Mouse (Mus musculus) spleen, postnatal 10 days (tissue): Measurements from ENCODE around the gene Sh3gl2.

Source experiments
- DNase-seq, 2 experiments: peaks; one replicate each; pipeline ENCODE4 v3.0.0; 2021 to 2022; ENCODE audit warnings: low spot score in 2 of 2

Sh3gl2 gene

DNA sequence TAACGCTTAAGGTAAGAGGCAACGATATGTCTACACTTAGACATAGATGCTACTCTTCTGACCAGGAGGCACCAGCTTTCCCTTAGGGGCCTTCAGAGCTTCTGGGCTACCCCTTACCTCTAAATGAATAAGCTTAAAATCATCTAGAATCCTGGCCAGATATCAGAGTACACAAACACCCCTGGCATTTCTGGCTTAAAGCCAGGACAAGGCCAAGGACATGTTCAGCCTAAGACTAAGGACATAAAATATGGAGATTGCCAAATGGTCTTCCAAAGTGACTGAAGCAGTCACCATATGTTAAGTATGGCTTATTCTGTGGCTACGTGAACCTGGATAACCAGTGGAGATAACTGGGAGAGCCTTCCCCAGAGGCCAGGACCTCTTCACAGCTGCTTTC, 211.5 kb downstream of the Sh3gl2 start:
- no peak for DNase-seq

DNA sequence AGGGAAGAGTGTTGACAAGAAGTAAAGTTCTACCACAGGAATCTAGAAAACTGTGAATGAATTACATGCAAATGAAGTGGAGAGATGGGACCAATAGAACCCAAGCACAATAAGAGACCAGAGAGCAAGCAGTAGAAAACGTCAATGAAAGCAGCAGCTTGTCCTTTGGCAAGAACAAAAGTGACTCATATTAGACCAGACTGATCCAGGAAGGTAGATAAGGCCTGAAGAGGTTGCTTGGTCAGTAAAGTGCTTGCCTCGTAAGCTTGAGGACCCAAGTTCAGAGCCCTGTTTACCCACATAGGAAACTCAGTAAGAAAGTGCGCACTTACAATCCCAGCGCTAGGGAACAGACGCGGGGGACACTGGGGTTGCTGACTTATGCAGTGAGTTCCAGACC, 215.5 kb downstream of the Sh3gl2 start:
- no peak for DNase-seq

GRCm38 (mm10) chr4:85426211-85426610, 221.3 kb downstream of the Sh3gl2 start:
- DNase-seq, result no peak

- no peak for DNase-seq
These were observed 227.9 kb downstream of the Sh3gl2 start for GRCm38 (mm10) chr4:85432786-85433185.

DNA sequence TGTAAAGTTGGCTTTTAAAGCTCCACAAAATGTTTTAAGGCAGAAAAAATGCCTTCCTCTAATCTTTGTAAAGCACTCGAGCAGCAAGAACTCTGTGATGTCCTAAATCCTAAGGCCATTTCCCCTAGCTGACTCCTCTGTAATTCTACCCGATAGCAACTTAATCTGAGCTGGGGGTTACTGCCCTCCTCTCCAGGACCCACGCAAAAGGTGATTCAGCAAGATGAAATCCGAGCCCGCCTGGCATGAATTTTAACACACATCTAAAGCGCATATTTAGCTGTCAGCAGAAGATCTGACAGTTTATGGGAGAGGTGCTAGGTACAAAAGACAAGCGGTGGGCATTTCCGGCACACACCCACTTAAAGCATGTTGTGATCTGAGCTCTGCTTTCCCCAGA, 229.8 kb downstream of the Sh3gl2 start:
- DNase-seq, result no peak

- DNase-seq, result no peak
These were observed 233.9 kb downstream of the Sh3gl2 start for GRCm38 (mm10) chr4:85438813-85439212.

DNA sequence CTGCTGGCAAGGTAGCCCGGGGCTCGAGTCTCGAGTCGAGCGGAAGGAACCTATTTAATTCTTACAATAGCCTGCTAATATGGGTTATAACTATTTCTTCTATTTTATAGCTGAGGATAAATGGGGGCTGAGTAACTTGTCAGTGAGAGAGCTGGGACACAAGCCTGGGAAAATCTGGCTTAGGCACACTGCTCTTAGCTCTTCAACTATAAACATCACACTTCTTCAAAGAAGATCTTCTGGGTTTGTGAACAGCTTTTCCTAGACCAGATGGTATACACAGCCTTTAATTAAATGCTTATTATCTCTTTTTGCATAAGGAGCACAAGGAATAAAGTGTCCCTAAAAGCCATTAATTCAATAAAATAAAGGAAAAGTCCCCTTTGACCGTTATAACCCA, 278.7 kb downstream of the Sh3gl2 start:
- no peak for DNase-seq

DNA sequence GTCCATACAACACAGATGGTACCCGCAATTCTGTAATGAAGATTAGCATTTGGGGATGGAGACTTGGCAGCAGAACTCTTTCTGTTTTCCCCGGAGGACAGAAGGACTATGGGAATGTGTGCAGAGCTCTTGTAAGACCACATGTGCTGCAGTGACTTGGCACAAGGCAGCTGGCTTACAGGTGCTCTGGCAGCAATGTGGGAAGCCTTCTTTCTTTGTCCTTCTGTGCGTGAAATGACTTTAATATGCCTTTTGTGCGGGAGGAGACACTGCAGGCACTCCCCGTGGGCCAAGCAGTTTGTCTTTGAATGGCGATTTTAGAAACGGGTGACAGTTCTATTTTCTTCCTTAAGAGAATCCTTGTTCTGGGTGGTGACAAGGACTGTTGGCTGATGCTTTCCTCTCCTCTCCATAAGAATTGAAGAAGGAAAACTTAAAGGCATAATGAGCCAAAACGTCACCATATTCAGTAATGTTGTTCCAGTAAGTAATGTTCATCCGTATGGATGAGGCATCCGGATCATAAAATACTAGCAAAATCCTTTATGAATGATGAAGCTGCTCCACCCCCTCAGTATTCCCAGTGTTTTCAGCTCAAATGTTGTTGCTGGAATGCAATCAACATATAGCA, 281.5 kb downstream of the Sh3gl2 start:
- DNase-seq, result no peak

GRCm38 (mm10) chr4:85505718-85506117, 300.8 kb downstream of the Sh3gl2 start:
- no peak for DNase-seq

DNA sequence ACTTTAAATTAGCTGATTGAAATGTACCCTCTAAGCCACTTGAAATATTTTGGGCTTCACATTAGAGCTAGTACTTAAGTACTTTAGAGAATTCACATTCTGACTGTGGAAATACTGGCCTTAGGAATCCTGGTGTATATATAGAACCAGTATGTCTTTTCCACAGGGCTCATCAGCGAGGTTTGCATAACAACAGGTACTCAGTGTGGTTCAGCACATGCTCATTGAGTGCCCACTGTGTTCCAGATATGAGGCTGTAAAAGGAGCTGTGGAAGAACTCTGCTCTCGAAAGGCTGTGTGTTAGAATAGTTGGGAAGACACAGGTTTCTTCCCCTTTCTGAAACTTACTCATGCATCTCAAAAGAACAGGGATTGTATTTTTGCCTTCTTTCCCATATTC, 302.1 kb downstream of the Sh3gl2 start:
- no peak for DNase-seq

DNA sequence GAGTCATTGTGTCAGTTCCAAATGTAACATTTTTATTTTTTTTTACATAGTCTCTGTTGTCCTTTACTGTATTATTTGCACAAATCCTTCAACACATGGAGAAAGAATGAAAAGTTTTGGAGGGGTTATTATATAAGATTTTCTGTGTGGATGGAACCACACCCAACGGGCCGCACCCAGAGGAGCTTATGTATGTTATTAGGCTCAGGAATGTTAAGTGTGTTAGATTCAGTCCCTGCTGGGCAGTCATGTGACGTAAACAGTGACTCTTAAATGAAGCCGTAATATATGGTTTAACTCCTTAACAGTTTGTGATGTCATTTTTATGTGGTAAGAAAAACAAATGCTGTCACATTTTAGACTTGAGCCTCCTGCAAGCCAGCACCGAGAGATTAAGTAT, 302.6 kb downstream of the Sh3gl2 start:
- DNase-seq, result no peak

- DNase-seq, result no peak
These were observed 308.4 kb downstream of the Sh3gl2 start for GRCm38 (mm10) chr4:85513288-85513687.

DNA sequence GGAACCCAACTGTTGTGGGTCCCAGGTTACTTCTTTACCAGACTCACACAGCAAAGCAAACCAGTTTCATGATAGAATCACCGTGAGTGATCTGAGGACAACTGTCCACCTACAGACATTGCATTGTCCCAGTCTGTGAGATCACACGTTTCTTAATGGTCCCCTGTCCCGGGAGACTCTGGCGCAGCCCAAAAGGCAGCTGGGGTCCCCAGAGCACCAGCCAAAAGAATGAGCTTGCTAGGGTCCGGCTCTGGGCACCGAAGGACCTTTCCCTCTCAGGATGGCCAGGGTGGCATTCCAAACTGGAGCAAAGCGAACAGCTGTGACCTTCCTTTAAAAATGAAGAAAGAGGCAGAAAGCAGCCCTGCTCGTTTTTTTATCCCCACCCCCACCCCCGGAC, 308.9 kb downstream of the Sh3gl2 start, which contains the start of gene Adamtsl1:
Gene Adamtsl1, plus strand, starts transcription at position 381 of the 400 bp plus-strand sequence.
- DNase-seq, result no peak

GRCm38 (mm10) chr4:85514205-85514681, 309.3 kb downstream of the Sh3gl2 start:
- no peak for DNase-seq

DNA sequence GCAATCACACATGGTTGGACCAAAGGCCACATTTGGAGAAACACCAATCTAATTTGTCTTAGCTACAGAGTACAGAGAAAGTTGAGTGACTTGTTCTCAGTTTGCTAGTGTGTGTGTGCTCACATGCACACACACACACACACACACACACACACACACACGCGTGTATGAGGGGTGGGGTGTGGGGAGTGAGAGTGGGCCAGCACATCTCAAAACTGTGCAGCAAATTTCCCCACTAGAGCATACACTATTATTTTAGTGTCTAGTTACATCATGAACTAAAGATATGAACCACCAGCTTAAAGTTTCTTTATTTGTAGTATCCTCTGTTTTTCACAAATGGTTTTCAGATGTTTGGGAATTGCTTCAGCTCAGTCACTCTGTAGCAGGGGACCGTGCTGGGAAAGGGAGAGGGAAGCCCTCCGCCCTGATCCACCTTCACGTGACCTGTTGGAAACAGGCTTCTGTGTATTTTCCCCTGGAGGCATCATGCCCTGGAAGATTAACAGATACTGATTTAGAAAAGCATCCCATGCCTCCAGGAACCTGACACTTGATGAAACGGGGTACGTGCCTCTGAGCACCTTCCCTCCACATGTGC, 322.1 kb downstream of the Sh3gl2 start:
- DNase-seq, result no peak

DNA sequence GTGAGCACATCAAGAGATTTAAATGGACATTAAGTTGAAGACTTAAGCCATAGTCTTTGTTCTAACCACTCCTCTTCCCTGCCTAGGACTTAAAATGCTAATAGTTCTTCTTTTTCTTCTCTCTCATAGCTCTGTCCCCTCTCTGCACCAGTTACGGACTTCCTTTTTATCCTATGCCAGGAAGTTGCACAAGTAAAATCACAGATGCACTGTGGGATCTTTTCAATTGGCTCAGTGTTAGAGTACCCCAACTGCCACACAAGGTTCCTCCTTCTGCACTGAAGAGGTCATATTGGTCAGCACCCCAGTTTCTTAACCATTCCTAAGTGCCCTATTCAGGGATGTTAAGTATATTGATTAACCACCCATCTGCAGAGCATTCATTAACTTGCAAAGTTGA, 324.9 kb downstream of the Sh3gl2 start:
- DNase-seq, result no peak

- DNase-seq, result no peak
These were observed 334.8 kb downstream of the Sh3gl2 start for GRCm38 (mm10) chr4:85539677-85540076.

- DNase-seq, result no peak
These were observed 338.3 kb downstream of the Sh3gl2 start for GRCm38 (mm10) chr4:85543221-85543620.

DNA sequence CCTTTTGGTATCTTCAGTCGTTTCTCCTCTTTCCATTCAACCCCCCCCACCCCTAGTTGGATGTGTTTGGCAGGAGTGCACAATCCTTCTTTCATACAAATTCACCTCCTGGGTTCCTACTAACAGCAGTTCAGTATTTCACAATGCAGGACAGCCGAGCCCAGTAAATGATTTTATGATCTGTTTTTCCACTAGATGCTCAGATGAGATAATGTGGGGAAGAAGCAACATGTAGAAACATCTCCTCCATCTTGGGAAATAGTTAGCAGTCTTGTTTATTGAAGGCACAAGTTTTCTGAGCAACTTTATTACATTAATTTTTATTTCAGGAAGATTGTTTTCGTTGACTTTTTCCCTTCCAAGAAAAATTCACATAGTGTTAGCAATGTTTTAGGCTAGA, 349.8 kb downstream of the Sh3gl2 start:
- DNase-seq, result no peak

DNA sequence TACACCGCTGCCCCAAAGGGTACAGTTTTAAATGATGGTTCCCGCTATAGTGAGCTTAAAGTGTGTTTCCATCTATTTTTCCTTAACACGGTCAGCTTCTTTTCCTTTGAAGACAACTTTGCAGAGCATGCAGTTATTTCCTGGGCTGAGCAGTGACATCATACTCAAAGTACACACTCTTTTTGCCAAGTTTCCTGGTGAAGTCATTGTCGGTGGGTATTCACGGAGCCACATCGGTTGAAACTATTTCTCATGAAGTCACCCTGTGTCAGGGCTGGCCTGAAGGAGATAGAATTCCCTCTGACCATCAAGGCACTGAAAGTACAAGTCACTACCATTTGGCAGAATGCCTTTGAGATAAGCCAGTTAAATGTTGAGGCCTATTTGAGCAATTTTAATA, 354.8 kb downstream of the Sh3gl2 start:
- no peak for DNase-seq

GRCm38 (mm10) chr4:85585426-85585825, 380.5 kb downstream of the Sh3gl2 start:
- no peak for DNase-seq

DNA sequence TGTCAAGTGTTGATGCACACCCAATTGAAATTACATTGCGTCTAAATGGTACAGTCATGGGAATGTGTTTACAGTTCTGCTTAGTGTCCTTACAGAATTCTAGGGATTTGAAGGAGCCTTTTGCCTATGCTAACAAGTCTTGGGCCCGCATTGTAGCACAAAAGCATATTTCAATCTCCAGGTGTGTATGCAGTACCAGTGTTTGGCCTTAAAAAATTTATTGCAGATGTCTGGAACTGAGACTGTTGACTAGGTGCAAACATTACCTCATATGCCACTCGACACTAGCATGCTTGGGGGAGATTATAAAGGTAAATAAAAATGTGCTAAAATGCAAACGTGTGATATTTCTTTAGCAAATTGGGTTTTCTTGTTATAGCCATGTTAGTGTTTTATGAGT, 384.0 kb downstream of the Sh3gl2 start:
- no peak for DNase-seq

DNA sequence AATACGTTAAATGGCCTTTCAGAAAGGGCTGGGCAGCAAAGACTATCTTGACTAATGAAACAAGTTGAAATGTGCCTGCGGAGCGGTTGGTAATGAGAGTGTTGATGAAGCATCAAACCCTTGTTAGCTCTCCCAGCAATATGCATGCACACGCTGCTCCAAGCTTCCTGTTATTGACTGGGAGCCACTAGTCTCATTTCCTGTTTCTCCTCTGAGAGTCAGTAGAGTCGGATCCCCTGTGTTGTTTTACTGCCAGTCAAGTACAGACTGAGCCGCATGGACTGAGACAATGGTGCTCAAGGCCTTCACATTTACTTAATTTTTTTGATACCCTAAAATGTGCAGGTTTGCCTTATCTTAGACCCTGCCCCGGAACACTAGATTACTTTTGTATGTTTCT, 386.1 kb downstream of the Sh3gl2 start:
- no peak for DNase-seq

GRCm38 (mm10) chr4:85594159-85594558, 389.2 kb downstream of the Sh3gl2 start:
- no peak for DNase-seq
